Mouse (Mus musculus) heart, adult 8-10 months (tissue): Measurements from ENCODE around the gene Prkacb. TPM values are rescaled to one million over a fixed set of nuclear protein-coding genes. Genes with fewer than 3 reads are reported as not detected.

Experiments
- DNase-seq: peaks from one replicate; pipeline ENCODE4 v3.0.0; 2022; ENCODE audit warnings: low spot score
- total RNA-seq, 4 experiments: library from RNA; stranded (reverse); gene quantifications; 2 replicates each; pipeline ENCODE4 v1.2.4; 2022

Prkacb gene
- 10 to 100 TPM; 55.5 to 64.9 (median 61.1) TPM for total RNA-seq

DNA sequence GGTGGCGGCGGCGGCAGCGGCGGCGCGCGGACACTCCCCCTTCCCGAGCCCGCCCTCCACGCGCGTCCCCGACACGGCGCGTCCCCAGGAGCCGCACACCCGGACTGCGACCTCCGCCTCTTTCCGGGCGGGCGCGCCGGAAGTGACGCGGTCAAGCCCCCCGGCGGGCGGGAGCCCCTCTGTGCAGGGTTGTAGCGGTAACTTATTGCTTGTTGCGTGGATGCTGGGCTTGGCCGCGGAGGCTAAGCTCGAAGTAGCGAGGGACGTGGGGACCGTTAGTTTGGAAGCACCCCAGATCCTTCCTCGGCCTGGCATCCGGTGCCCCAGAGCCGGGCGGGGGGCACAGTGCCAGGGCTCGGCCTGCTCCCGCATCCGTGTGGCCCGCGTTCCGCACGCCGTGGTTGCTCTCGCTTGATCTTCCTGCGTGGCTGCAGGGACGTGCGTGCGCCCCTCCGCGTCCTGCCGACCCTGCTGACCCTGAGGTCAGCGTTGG, at the start of gene Prkacb:
Gene Prkacb (minus strand): TSS at position 90 of the 493 bp plus-strand sequence.
- peak; percentile 92 for DNase-seq

DNA sequence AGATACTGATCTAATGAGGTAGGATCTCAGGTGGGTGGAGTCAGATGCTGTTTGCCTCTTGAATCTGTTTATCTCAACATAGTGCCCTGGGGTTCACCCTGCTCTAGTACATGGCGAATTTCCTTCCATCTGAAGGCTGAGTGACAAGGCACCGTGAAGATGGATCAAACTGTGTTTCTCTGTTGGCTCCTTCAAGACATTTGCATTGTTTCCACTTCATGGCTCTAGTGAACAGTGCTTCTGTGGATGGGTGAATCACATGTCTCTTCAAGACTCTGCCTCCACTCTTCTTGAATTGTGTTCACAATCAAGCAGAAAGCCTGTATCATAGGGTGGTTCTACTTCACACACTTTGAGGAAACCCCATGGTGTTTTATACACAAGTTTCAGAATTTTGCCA, 47.5 kb upstream of the Prkacb start:
- no peak for DNase-seq

DNA sequence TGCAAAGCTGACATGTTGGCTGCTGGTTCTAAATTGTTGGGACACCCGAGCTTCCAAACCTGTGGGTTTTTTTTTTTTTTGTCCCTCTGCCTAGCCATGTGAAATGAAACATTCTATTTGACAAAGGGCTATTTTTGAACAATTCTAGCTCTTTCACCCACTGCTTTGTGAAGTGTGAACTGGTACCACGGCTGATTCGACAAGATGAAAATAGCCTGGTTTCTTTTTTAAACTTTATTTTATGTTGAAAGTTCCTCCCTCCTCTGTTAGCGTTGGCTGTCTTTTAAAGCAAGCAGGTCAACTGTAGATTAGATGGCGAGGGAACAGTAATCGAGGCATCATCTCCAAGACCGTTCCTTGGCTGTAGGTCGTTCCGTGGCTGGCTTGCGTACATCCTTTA, 44.6 kb upstream of the Prkacb start:
- DNase-seq: no peak

DNA sequence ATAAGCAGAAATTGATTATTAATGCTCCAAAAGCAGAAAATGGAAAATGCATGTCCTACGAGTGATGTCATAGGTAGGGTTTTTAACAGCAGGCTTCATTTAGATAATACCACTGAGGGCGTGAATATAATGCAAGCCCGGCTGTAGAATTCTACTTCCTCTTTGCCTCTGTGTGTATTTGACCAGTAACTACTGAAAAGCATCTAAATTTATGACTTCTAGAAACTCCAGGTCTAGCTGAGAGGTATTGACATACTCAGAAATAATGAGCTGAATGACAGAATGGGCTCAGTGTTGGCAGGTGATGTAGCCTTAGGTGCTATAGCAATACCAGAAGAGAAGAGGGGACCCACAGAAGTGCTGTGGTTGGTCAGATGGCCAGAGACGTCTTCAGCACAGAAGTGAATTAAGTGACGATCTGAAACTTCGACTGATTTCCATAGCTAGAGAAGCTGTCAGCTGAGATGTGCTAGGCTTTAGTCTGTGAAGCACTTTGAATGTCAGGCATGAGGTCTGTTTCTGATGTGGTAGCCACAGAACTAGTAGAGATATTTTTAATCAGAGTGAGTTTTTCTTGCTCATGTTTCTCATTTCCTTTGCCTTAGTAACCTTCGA, 41.8 kb upstream of the Prkacb start:
- DNase-seq: no peak

DNA sequence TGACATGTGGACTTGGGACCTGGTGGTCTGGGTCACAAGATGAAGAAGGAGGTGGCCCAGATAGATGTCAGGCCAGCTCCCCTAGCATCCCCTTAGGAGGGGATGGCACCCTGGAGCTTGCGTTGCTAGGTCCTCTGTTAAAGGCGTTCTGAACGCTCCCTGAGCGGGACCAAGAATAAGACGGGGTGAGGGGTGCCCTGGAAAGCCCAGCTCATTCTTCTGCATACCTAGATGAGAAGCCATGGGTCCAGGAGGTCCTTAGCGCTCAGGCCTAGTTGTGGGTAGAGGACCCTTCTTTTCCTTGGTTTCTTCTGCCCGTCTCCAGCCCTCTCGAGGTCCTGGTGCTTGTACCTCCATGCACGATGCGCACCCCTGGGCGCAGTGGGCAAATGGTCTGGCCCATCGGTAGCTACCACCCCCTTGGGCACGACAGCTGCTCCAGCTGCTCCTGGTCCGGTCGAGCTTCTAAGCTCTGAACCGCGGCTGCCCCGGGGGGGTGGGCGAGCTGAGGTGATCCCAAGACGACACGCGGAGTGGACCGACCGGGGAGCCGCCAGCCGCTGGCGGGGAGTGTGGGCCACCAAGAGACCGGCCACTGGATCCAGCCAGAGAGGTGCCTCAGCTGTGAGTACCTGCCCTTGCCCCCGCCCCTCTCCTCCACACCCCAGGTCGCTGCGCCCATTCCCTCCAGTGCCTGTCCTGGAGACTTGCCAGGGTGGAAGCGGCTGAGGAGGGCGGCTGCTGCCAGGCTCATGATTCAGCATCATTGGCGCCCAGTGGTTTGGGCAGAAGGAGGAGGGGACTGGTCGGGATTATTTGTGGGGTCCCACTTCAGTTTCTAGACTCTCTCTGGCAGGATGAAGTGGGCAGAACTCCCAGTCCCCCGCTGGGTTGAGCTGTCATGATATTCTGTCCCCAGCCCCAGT, 39.4 kb upstream of the Prkacb start, which contains the start of gene Ttll7:
Gene Ttll7 (plus strand): TSS at position 402 of the 926 bp plus-strand sequence.
- DNase-seq: peak; percentile 83

DNA sequence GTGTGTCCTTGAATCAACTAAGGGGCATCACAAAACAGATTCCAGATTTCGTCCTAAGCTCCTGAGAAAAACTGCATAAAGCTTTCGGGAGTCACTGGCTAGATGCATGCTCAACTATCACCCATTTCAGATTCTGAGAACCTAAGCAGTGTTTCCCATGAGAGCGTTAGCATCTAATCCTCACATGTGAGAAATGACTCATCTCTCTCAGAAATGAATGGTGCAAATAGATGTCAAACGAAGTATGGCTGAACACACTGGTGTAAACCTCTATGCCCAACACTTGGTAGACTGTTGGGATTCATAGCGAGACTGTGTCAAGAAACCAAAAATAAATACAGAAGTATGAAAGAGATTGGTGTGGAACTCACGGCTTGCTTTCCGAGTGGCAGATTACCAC, 36.6 kb upstream of the Prkacb start:
- DNase-seq: no peak

DNA sequence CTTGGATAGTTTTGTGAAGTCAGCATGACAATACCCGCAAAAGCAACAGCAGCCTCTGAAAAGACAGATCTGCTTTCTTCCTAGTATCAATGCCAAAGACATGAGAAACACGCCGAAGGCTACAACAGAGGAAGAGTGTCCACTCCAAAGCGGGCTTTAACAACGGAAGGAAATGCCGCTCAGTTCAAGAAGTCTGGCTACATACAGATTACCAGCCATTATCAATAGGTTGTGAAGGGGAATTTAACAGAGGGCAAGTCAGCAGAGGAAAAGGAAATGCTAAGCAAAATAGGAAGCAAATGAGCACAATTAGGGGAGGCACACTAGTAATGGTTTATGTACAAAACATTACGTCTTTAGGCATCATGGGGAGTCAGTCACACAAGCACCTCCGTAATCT, 35.3 kb upstream of the Prkacb start:
- no peak for DNase-seq

DNA sequence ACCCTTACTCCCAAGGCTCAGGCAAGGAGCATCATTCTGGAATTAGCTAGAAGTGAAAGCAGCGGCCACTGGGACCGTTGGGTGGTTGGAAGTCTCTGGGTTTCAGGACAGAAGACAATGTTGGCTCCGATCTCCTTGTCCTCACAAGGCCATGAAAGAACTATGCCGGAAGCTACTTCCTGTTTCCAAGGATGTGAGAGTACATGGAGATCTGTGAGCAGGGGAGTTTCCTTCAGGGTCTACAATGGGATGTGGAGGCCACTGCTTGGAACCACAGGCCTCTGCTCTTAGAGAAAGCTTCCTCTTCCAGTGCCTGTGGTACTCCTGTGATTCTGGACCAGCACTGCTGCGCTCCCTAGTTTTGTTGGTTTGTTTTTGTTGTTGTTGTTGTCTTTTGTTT, 33.4 kb upstream of the Prkacb start:
- peak; percentile 76 for DNase-seq

DNA sequence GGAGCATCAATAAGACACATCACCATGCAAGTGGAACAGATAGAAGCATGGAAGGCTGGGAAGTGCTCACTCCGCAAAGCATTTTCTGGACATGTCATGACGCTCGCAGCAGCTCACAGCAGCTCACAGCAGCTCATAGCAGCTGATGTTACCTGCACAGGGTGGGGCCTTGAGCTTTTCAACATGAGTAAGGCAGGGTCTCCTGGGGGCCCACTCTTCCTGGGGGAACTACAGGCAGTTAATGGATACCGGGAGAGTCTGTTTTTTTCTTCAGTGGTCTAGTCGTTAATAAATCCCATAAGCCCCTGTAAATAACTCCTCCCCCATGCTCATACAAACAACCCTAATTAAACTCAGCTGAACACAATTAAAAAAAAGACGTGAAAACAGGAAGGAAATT, 30.7 kb upstream of the Prkacb start:
- DNase-seq: no peak

DNA sequence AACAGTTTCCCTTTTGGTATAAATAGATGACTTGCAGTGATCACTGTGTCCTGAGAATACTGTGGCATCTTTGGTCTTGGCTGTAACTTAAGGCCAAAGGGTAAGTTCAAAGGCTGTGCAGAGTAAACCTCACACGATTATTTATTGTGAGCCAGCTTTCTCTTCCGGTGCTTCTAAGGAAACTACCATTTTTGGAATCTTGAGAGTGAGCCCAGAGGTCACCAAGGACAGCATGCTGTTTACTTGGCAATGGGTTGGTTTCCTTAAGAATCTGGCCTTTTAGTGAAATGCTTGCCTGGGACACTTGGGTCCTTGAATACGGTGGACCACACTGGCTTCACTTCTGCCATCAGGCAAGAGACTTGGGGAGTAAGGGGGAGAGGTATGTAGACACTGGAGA, 30.0 kb upstream of the Prkacb start:
- DNase-seq: peak; percentile 11

DNA sequence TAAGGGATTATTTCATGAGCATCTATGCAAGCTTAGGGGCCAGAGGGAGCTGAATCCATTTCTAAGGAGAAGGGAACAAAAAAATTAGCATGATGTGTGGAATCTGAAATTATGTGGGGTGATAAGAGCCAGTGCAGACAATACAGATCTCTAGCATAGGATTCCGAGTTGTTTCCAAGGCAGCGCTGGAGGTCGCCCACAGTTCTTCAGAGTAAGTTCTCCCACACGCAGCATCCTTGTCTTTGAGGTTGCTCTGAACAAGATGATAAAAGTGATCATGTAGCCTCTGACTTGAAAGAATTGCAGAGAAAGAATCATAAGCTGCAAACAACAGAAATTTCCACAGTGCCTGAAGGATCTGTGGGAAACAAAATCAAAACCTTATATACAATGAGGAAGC, 7.9 kb upstream of the Prkacb start:
- DNase-seq: no peak

DNA sequence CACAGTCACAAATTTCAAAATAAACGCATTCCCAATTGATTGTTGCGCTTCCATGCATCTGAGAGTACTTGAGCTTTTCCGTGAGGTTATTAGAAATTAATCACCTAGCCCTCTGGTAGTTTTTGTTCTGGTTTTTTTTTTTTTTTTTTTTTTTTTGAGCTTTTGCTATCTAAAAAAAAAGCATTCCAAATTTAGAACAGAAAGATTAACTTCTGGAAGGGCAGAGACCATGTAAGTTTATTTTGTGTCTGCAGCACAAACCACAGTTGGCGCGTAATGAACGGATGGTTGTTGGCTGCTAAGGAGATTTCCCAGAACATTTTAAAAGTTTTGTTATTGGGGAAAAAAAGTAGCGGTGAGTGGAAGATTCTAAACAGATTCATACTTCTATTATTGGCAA, 834 bp upstream of the Prkacb start:
- DNase-seq: no peak

DNA sequence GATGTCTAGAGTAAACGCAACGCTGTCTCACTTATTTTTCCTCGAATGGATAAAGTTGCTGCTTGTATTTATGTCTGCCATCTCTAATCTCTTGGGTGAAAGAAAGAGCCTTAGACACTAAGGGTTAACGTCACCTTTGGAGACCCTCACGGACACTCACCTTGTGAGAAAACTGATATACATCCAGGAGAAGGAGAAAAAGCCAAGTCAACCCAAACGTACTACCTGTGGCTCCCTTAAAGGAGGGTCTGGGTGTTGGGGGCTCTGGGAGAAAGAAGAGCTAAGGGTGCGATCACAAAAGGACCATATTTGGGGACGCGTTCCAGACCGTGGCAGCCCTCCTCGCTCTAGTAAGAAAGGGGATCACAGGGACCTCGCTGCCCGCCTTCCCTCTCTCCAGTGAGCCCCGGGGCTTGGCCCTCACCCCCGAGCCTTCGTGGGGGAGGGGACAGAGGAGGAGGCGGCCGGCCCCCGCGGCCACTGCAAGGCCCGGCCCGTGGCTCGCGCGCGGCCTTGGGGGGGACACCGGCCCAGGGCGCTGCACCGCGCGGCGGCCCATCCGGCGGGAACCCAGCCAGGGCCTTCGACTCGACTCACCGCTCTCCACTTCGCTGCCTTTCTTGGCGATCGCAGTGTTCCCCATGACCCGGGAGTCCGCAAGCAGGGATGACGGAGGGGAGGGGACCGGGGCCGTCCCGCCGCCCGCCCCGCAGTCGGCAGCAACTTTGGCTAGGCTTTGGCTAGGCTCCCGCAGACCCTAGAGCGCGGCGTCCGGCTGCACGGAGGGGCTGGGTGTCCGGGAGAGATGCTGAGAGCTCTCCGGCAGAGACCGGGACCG, 530 bp downstream of the Prkacb start:
- no peak for DNase-seq

DNA sequence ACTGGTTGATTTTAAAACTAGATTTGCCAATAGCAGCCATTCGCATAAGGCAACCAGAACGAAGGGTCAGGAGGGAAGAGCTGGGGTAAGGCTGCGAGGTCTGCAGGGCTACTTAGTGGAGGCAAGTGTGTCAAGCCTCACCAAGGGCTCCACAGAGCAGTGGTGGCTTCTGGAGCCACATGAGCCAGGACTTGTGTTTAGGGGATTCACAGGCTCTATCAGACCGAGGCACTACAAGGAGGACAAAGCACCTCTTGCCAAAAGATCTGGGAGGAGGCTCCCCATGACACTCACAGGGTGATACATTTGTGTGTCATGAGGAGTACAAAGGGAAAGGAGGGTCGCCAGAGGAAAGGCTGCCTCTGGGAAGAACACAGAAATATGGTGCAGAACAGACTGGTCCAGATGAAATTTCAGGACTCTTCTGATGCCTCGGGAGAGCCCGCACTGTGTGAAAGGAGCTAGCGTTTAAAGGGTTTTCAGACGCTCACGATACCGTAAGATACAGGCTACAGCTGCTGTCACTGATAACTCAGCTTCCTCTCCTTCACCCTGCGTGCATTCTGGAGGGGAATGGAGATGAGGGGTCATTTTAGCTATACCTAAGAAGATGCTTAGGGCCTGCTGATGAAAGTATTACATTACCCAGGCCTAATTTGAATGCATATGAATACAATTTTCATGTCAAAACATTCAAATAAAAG, 19.1 kb downstream of the Prkacb start:
- no peak for DNase-seq

DNA sequence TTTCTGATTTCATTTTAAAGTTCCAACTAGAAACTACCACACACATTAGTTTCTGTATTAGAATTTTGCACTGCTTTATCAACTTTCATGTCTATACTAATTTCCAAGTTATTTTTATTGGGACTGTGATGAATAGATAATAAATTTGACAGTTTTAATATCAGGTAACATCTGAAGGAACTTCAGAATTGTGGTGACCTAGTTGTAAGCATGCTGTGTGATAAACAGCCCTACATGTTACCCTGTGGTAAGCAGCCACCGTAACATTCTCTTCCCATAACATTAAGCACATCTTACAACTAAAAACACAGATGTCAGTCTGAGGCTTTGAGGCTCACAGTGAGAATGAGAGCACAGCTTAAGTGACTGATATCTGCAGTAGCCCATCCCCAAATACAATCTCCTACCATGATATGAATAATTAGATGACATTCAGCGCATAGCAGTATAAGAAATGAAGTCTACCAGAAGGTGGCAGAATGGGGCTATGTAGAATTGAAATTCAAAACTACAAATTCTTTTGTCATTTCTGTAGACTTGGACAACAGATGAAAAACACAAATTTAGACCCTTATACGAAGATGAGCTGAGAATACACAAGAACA, 20.5 kb downstream of the Prkacb start:
- no peak for DNase-seq

DNA sequence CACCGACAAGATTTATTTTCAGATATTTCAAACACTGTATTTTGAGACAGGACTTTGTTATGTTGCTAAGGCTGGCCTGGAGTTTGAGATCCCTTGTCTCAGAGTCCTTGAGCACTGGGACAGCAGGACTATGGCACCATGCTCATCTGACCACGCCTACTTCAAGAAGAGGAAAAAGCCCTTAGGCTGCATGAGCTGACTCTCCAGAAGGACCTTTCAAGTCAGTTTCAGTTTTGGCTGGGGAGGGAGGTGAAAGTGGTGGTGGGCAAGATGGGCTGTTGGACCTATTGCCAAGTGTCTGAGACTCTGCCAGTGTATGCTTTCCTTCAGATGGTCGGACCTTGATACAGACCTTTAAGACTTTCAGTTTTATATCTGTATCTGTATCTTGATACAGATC, 28.6 kb downstream of the Prkacb start:
- DNase-seq: no peak

DNA sequence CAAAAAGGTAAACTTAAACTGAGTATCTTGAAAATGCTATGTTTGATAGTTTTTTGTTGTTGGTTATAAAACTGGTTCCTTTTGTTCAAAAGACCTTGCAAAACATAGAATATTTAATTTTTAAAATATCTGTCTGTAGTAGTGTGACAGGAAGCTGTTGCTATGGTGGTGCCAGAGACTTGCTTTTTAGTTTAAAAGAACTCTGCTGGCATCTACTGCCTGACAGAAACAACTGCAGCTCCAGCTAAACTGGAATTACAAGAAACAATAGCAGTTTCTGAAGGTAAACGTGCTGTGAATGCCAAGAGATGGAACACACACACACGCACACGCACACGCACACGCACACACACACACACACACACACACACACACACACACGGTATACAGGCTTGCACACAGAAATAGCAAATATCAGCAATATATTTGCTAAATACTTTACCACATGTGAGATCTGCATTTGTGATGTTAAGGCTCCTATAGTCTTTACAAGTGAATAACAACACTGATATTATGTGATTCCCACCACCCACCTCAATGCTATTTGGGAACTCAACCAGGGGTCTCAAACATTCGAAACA, 29.1 kb downstream of the Prkacb start:
- DNase-seq: no peak

DNA sequence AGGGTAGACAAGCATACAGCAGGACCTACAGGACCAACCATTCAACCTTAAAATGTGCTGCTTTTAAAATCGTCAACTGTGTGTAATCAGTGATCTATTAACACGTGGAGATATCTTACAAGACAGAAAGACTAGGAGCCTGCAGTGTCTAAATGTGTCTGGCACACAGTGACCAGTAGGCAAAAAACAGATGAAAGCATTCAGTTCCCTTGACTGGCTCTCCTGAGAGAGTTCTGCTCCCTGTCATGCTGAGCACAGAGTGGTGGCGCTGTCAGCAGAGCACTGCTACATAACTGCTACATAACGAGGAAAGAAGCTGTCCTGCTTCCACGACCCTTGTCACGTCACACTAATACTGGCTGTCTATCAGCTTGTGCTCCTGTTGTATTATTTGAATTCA, 30.2 kb downstream of the Prkacb start:
- DNase-seq: no peak

DNA sequence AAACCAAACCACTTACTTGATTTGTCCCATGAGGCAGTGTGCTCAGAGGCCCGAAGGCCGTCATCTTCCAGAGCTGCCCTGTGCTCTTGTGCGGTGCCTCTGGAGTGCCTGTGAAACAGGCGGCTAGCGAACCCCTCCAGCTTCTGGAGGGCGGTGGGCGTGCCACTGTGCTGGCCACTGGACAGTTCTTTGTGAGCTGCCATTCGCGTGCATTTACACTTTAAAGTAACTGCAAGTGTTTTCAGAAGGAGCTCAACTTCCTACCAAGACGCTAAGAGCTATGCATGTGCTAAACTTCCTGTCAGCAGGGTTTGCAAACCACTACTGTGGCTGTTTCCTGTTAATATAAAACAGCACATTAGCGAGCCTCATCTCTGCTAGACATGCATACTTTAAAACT, 31.7 kb downstream of the Prkacb start:
- no peak for DNase-seq

DNA sequence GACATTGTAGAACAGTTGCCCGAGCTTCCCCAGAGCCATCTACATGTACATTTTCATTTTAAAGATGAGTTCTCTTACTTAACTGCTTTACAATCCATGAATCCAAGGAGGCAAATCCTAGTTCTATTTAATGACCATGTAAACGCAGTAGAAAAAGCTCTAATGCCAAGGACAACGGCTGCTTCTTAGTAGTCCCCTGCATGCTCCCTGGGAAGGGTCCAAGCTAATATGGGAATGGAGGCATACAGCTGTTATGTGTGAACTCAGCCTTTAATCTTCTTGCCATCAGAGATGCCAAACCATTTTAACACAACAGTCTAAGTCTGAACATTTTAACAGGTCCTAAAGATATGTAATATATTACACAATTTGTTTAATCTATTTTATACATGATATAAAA, 32.5 kb downstream of the Prkacb start:
- DNase-seq: no peak

DNA sequence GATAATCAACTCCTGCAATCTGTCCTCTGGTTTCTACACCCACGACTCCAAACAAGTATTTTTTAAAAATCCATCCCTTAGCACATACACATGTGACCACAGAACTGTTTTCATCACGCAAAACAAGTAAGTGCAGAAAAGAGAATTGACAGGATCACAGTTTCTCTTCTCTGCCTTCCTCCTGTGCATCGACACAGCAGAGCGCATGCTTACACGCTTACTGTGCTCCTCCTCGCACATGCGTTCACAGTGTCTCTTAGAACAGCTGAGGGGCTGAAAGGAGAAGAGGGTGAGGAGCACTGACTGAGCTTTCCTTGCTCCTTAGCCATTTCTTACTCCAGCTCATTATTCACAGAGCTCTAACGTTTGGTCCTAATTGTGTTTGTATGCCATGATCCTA, 33.9 kb downstream of the Prkacb start:
- DNase-seq: no peak
